Mouse (Mus musculus): ENCODE measurements around the gene Mrps6. TPM values are rescaled to one million over a fixed set of nuclear protein-coding genes. Genes with fewer than 3 reads are reported as not detected.

Gene Mrps6
- 10 to 100 TPM; 43.2 to 54.9 TPM for total RNA-seq (2021)

DNA sequence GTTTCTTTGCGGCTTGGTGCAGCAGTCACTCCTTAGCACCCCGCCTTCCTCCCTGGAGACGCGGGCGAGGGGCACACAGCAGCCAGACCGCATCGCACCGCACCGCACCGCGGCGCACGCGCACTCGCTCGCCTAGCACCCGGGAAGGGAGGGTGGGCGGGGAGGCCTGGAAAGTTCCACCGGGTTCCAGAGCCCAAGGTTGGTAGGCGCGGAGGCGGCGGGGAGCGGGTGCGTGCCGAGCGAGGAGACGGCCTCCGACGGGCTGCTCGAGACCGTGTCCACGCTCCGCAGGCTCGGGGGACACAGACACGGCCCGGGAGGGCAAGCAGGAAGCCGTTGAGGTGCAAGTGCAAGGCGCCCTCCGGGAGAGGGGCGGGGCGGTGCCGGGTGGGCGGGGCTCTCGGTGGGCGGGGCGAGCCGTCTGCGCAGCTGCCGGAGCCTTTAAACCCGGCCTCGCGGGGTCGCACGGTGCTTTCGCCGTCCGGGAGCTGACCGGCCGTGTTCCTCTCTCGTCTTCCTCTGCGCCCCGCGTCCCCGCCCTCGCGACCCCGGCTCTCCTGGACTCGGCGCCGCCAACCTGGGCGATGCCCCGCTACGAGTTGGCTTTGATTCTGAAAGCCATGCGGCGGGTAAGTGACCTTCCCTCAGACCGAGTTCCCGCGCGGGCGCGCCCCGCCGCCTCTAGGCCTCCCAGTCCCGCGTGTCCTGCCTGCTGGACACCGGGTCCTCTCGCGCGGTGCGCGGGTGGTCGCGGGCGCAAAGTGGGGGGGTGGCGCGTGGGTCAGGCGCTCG, at the start of gene Mrps6, which contains the start of the genes Gm49711 and Slc5a3:
Gene Mrps6 (plus strand): TSS at position 419 of the 792 bp plus-strand sequence.
Gene Gm49711 (plus strand): TSS at position 465 of the 792 bp plus-strand sequence.
Gene Slc5a3 (plus strand): TSS at position 471 of the 792 bp plus-strand sequence.
- peak; percentile 78 to 94 for DNase-seq (ENCODE audit: extremely low spot score in 1 of 2, low spot score in 1 of 2)

DNA sequence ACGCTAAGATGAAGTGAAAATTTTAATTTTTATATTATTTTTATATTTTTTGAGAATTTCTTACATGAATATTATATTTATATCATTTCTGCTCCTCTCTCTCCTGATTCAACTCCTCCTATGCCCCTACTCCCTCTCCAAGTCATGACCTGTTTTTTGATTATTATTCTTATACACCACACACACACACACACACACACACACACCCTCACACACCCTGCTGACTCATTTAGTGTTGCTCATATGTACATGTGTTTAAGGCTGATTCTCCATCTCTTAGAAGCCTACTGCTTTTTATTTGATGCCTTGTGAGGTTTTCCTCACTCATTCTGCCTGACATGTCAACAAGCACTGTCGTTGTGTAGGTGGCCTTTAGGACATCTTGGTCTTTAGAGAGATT, 48.5 kb upstream of the Mrps6 start:
- no peak for DNase-seq (ENCODE audit: extremely low spot score in 1 of 2, low spot score in 1 of 2)

DNA sequence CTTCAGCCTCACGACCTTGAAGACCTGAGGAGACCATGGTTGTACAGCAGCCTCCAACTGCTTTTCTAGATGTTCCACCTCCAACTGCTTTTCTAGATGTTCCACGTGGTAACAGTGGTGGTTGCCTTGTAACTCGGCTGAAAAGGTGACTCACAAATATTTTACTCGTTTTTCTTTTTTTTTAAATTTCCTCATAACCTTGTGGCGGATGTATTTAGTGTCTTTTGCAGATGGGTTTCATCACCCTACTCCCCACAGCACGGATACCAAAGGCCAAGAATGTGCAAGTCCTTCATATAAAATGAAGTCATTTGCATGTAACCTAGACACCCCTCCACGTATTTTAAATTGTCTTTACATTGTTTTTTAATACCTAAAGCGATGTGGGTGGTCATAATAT, 41.3 kb upstream of the Mrps6 start:
- DNase-seq (ENCODE audit: extremely low spot score in 1 of 2, low spot score in 1 of 2) = no peak

DNA sequence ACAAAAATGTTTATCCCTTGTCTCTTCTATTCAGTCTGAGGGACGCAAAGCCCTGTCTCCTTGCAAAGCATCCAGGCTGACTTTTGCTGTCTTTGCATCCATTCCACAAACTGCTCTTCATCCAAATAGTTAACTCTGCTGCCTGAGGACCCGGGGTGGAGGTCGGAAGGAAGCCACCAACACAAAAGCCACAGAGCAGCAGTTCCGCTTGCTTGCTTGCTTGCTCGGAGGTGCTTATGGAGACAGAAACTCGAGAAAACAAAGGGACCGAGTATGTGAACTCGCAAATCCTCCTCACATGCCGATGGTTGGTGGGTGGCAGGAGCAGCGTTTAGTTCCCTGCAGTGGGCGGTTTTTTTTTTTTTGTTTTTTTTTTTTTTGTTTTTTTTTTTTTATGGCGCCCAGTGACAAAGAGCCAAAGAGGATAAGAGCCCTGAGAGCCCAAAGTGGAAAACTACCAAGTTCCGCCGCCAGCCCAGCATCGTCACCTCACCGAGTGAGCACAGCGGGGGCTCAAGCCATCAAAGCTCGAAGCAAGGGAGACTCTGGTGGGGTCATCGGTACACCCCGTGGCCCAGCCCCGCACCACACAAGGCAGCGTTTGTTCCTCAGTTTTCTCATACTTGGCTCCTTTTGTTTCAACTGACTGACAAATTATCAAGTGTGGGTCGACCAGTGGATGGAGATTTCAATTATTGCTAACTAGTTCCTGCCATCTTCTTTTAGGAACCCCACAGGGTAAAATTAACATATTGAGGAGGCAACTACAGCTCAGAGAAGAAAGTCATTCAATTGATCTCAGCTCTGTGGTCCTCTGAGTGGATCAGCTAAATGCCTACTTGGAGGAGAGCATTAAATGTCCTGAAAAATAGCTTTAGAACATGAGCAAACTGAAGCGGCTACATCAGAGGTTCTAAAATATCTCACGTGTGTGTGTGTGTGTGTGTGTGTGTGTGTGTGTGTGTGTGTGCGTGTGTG, 38.6 kb upstream of the Mrps6 start:
- DNase-seq (ENCODE audit: extremely low spot score in 1 of 2, low spot score in 1 of 2) = peak; percentile 9 to 12

DNA sequence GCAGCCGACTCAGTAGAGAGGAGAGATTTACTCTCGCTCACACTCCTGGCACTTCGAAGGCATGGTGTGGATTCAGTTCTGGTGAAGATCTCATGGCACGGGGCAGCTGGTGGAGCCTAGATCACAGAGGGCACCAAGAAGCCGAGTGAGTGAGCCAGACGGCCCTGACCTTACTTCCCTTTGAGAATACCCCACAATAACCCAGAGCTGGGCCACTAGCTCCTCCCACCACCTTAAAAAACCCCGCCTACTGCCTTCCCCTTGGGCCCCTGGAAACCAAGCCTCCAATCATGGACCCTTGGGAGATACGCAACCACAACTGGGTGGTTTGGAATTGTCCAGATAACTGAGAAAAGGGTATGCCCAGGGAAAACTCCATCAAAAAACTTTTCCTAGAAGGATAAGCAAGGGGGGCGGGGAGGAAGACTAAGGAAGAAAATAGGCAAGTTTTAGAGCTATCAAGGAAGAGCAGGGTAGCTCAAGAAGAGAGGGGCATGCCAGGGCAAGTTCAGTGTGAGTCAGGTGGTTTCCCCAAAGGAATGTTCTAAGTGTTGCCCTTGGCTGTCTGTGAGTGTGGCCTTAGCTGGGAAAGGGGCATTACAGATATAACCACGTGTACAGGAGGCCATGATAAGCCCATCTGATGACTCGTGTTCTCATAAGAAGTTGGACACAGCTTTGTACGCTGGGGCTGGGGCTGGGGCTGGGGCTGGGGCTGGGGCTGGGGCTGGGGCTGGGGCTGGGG, 36.2 kb upstream of the Mrps6 start:
- no peak for DNase-seq (ENCODE audit: extremely low spot score in 1 of 2, low spot score in 1 of 2)

DNA sequence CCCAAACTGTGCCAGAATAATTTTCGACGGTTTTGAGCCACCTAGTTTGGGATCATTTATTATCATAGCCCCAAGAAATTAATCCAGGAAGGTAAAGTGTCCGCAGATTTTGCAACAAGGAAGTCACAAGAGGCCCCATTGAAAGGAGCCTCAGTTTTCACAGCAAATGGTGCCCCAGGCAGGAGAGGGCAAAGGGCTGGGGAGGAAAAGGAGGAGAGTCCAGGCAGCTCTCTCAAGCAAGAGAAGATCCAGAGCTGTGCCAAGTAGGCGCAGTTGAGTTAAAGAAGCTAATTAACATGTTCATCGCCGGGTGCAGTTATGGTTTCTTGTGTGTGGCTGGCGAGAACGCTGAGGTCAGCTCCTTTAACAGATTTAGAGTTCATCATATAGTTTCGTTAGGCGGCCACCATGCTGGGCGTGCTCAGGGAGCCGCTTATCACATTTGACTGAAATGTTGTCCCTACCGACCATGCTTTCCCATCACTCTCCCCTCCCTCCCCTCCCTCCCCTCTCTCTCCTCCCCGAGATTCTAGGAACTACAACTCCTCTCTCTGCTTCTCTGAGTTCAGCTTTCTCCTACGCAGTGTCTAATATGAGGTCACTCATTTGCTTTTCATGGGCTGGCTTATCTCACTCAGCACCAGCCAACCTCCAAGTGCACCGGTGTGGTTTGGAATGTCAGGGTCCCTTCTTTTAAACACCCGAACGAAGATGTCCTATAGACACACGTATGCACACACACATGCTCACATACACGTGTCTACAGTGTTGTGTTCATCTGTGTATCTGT, 35.4 kb upstream of the Mrps6 start:
- no peak for DNase-seq (ENCODE audit: extremely low spot score in 1 of 2, low spot score in 1 of 2)

DNA sequence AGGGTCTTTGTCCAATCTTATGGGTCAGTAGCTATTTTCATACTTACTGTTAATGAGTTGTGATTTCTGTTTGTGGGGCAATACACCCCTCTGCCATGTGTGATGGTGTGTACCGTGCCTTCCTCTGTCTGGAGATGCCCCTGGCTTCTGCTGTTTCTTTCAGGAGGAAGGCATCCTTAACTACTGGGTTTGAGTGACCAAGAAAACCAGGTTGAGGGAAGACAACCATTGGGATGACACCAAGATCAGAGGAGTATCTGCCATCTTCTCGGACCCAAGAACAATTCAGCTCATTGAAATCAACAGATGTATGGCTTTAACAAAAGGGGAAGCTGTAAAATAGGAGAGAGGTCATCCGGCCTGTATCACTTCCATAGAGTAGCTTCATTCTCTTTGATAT, 24.8 kb upstream of the Mrps6 start:
- no peak for DNase-seq (ENCODE audit: extremely low spot score in 1 of 2, low spot score in 1 of 2)

DNA sequence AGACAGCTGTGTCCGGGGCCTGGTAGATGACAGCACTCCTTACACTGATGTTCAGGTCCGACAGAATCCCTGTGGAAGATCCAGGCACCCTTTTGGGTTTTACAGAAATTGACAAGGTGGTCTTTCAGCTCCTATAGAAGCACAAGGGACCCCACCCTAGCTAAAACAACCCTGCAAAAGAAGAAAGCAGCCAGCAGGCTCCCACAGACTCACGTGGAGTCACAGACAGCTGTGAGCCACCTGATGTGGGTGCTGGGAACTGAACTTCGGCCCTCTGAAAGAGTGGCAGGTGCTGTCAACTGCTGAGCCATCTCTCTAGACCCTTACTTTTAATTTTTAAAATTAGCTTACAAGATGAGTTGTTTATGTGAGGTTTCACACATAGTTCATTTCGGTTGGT, 23.4 kb upstream of the Mrps6 start:
- no peak for DNase-seq (ENCODE audit: extremely low spot score in 1 of 2, low spot score in 1 of 2)

DNA sequence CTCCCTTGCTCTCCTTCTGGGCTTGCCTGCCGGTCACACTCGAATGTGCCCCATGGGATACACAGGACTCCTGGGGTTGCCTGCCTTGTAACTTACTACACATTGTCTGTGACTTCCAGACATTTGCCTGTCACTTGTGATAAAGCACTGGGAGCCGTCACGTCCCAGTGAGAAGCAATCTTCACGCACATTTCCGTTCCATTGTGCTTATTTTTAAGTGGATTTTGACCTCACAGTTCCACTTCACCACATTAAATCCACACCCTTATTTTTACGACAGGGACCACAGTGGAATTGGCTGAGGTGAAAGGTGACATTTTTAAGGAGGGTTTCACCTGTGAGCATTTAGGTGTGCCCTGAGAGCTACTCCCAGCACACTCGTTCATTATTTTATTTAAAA, 21.4 kb upstream of the Mrps6 start:
- DNase-seq (ENCODE audit: extremely low spot score in 1 of 2, low spot score in 1 of 2) = no peak

DNA sequence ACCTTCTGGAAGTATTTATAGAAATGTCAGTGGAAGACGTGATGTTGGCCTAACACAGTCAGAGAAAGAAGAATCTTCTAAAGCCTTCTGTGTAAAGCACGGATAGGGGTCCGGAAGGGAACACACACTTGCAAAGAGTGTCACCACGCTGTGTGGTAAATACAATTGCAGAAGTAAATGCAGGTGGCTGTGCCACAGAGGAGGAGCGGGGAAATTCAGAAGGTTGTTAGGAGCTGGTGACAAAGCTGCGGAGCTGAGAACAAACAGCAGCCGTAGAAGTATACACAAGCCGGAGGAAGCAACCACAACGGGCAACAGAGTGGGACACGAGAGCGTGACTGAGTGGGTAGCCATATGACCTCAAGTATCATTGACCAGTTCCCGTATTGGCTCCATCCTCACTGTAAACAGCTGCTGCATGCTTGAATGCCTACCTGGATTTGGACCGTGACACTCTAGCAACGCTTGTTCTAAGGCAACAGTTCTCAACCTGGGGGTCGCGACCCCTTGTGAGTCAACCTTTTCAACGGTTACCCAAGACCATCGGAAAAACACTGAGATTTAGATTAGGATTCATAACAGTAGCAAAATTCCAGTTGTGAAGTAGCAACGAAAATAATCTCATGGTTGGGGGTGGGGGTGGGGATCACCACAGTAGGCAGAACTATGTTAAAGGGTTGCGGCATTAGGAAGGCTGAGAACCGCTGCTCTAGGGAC, 20.0 kb upstream of the Mrps6 start:
- no peak for DNase-seq (ENCODE audit: extremely low spot score in 1 of 2, low spot score in 1 of 2)

DNA sequence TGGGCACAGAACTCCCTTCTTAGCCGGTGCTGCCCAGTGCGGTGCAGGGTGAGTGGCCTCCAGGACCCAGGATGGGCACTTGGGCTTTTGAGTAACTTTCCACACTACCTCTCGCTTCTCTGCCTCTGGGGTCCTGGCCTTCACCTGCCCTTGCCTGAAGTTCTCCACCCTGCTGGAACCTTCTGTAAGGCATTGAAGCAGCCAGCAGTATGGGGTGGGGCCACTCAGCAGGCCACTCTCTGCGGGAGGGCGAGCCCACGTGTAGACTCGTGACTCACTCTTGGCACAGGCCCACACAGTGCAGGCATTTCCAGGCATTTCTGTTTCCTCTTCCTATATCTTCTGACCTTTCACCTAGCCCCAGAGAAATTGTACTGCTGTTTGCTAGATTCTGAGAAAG, 18.6 kb upstream of the Mrps6 start:
- DNase-seq (ENCODE audit: extremely low spot score in 1 of 2, low spot score in 1 of 2) = no peak

DNA sequence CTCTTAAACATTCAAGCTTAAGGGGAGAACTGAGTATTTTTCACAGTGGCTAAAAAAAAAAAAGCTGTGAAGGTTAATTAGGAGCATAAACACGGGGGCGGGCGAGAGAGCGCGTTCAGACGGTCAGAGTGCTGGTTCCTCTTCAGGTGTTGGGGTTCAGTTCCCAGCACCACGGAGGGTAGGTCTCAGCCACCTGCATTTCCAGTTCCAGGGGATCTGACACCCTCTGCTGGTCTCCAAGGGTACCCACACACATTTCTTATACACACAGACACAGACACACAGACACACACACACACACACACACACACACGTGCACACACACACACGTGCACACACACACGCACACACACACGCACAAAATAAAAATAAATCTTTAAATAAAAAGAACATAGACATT, 18.1 kb upstream of the Mrps6 start:
- no peak for DNase-seq (ENCODE audit: extremely low spot score in 1 of 2, low spot score in 1 of 2)

DNA sequence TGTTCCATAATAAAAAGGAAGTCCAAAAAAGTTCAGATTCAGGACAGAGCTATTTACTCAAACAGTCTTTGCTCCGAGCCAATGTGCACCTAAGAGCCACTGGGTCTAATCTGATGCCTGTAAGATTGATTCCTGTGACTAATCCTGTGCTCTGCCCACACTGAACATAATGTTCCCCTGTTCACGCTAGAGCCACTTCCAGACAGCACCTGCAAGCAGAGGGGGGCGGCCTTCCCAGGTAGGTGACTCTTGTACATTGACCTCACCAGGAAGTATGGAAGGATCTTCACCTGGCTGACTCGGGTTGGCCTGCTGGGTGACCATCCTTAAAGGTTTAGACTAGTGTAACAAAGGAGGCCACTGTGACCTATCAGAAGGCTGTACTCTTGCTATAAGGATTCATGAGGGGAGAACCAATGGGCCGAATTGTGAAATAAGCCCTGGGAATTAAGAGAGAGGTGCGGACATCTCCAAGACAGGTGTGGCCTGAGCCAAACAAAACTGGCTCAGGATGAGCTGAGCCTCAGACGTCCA, 6.2 kb upstream of the Mrps6 start:
- DNase-seq (ENCODE audit: extremely low spot score in 1 of 2, low spot score in 1 of 2) = no peak

DNA sequence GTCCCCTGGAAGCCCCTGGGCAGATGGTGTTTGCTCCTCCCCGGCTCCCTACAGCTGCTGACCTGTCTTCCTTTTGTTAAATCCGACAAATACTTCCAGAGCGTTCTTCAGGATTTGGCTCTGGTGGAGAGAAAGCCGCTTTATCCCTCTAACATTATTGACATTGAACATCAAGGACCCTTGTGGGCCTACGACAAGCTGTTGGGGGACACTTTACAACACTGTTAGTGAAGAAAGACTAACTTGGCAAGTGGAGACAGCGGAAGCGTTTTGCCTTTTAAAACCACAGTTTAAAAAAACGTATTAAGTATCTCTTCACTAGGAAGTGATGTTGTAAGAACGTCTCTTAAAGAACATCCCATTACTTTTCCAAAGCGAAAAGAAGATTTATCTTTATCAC, 5.5 kb upstream of the Mrps6 start:
- DNase-seq (ENCODE audit: extremely low spot score in 1 of 2, low spot score in 1 of 2) = no peak

DNA sequence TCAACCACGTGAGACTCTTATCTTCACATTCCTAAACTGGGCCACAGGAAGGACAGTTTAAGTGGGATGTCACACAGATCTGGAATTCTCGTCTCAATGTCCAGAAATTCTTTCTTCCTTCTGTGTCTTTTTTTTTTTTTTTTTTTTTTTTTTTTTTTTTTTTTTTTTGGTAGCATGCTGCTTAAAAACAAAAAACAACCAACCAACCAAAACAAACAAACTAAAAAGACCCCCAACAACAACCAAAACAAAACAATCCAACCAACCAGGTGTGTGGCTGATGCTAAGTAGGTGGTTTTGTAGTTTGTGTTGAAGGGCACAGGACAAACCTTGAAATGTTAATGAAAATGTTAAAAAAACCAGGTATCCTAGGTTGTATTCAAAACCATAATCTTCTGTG, 1.4 kb upstream of the Mrps6 start:
- DNase-seq (ENCODE audit: extremely low spot score in 1 of 2, low spot score in 1 of 2) = no peak

DNA sequence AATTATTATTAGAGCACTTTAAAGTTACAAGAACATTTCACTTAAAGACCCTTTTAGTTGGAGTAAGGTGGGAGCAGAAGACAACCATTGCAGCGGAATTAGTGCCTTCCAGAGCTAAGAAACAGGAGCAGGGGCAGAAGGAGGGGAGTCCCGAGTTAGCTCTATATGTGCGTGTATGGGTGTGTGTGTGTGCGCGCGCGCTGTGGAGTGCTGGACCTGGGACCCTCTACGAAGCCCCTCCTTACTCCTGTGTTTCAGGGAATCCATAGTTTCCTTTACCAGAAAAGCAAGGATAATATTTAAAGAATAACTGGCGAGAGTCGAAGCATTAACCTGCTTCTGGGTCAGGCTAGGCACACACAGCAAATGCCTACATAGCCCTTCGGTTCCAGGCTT, 616 bp upstream of the Mrps6 start:
- no peak for DNase-seq (ENCODE audit: extremely low spot score in 1 of 2, low spot score in 1 of 2)

DNA sequence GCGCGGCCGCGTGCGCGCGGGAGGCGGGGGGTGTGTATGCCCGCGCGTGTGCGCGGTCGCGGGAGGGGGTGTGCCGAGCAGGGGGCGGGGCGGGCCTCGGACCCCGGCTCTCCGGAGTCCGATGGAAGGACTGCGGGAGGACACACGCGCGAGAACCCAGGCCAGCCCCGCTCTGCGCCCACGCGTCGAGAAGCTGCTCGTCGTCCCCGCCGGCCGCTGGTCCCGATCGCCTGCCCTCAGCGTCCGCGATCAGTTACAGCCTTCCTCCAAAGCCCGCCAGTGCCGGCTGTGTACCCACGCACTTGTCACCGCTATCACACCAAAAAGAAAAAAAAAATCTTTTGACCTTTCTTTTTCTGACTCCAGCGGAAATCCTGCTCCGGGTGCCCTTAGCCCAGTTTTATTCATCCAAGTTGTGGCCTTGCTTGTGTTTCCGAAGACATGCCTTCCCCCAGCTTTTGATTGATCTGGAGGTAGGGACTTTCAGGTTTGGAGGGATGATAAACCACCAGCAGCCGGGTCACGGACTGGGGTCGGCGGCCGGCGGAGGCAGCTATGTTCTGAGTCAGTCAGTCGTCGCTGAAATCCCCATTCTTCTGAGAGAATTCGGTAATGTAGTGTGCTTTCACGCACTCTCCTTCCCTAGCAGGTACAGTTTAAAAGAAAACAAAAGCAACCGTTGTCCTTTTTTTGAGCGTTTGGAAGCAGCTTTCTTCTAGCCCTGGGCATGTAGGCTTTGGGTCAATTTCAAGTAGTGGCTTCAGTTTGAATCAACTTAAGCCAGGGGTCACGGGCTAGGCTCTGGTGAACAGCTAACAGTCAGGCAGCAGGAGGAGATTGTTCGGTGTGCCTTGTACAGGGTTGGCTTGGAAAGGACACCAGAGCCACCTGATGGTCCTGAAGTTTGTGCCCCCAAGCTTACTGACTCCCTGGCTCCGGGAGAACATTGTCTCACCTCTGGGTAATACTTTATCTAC, 862 bp downstream of the Mrps6 start:
- DNase-seq (ENCODE audit: extremely low spot score in 1 of 2, low spot score in 1 of 2) = no peak

DNA sequence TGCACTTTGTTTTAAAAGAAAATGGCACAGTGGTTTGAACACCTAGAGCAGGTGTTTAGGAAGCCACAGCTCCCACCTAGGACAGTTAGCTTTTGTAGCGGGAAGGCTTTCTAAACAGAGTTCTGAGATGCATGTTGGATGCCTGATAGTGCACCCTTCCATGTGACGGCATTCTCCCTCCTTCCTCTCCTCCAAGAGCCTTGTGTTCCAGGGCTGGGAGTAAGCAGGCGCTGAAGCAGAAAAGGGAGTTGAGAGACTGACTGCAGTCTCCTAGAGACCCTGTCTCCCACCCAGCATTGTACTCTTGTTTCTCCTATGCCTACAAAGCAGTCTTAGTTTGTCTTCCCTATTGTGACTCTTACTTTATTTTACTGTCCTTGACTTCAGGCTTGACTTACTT, 2.1 kb downstream of the Mrps6 start:
- DNase-seq (ENCODE audit: extremely low spot score in 1 of 2, low spot score in 1 of 2) = no peak
